Comparison of ENCODE assay signal across 21 mouse cellular contexts in the genomic region with DNA sequence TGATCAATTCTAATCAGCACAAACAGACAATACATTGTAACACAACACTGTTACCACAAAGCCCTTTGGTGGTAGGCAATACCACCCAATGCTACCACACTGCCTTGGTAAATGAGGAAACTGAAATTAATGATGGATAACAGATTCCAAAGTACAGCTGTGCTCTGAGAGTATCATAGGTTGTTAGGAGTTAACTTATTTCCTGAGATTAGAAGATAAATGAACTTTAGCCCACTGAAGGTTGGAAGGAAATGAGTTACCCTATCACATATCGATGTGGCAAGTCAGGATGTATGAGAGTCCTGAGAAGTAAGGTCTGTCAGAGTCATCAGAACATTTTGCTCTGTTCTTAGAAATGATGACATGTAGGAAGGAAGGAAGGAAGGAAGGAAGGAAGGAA. TPM values are rescaled to one million over a fixed set of nuclear protein-coding genes. Genes with fewer than 3 reads are reported as not detected.
"Had no signal": no experiment of that assay in that cellular context is flagged by ENCODE, and none has a peak within 500 bp of the region (broad histone marks: within the 10 kb centered on the region; RNA-seq: fewer than 3 reads in every experiment).

No protein-coding gene starts in this region.

- H3K27me3 ChIP-seq: kidney, embryonic 15.5 days; limb, embryonic 12.5 days; limb, embryonic 15.5 days; liver, embryonic 13.5 days; neural tube, embryonic 13.5 days had no signal

- H3K9me3 ChIP-seq: kidney, embryonic 15.5 days; limb, embryonic 12.5 days; limb, embryonic 15.5 days; liver, embryonic 13.5 days; neural tube, embryonic 13.5 days had no signal

- H3K4me2 ChIP-seq: kidney, embryonic 15.5 days; limb, embryonic 12.5 days; limb, embryonic 15.5 days; liver, embryonic 13.5 days; midbrain, embryonic 11.5 days; neural tube, embryonic 13.5 days had no signal

- H3K27ac ChIP-seq: kidney, embryonic 15.5 days; limb, embryonic 12.5 days; limb, embryonic 15.5 days; liver, embryonic 13.5 days; neural tube, embryonic 13.5 days; stomach, postnatal 0 days had no signal

- H3K36me3 ChIP-seq: kidney, embryonic 15.5 days; limb, embryonic 12.5 days; limb, embryonic 15.5 days; liver, embryonic 13.5 days; neural tube, embryonic 13.5 days had no signal

- DNase-seq: kidney, adult 11 months; kidney, postnatal 10 days; kidney, postnatal 4 days; left cerebral cortex, postnatal 4 days; liver, embryonic 13.5 days; lung, adult 2 months; lung, postnatal 14 days; lung, postnatal 4 days; midbrain, embryonic 14.5 days; retina, postnatal 1 day; right cerebral cortex, postnatal 25 days; thymus, postnatal 25 days had no signal

- H3K4me3 ChIP-seq: kidney, embryonic 15.5 days; limb, embryonic 12.5 days; limb, embryonic 15.5 days; liver, embryonic 13.5 days; neural tube, embryonic 13.5 days had no signal

- H3K4me1 ChIP-seq: kidney, embryonic 15.5 days; limb, embryonic 15.5 days; liver, embryonic 13.5 days; neural tube, embryonic 13.5 days had no signal

- H3K9ac ChIP-seq: kidney, embryonic 15.5 days; limb, embryonic 12.5 days; limb, embryonic 15.5 days; liver, embryonic 13.5 days; neural tube, embryonic 13.5 days had no signal

RNA-seq across cellular contexts. Expression of gene 4930579F01Rik, which starts 59.1 kb away (rescaled TPM):
- polyA plus RNA-seq: limb, embryonic 12.5 days; limb, embryonic 15.5 days; liver, embryonic 13.5 days; liver, embryonic 16.5 days; lung, adult 2 months; midbrain, embryonic 11.5 days; midbrain, embryonic 14.5 days; midbrain, postnatal 0 days; neural tube, embryonic 13.5 days; thymus, postnatal 0 days had no signal
